Mouse (Mus musculus): ENCODE results near the gene Shld2. TPM values are rescaled to one million over a fixed set of nuclear protein-coding genes. Genes with fewer than 3 reads are reported as not detected.

Gene Shld2
- polyA plus RNA-seq (2016; fragmentation: Nextera tagmentation; extraction: Ambion mirVana): 9.0 TPM in 2 replicates

- H3K27ac ChIP-seq: peak within 1 kb of the TSS; percentile 98
- under 1% methylated on average over 98 of the region's 100 CpGs for WGBS
- H3K4me3 ChIP-seq: peak within 1 kb of the TSS; percentile 95
- peaks cover 3% of the 10 kb centered on the region; the same call in 1 of the 2 replicates for H3K36me3 ChIP-seq
- no peaks in the 10 kb centered on the region for H3K9me3 ChIP-seq
- no peaks in the 10 kb centered on the region for H3K27me3 ChIP-seq (ENCODE audit: insufficient read depth, poor library complexity, severe bottlenecking)
- peaks cover 18% of the 10 kb centered on the region for H3K4me1 ChIP-seq
- peak; percentile 98 for DNase-seq (ENCODE audit: low spot score)
Observed at GRCm38 (mm10) chr14:34310234-34310965, at the start of gene Shld2, which contains the start of gene Glud1. Shld2 (minus strand) TSS chr14:34310493. Glud1 (plus strand) TSS chr14:34310727.

DNA sequence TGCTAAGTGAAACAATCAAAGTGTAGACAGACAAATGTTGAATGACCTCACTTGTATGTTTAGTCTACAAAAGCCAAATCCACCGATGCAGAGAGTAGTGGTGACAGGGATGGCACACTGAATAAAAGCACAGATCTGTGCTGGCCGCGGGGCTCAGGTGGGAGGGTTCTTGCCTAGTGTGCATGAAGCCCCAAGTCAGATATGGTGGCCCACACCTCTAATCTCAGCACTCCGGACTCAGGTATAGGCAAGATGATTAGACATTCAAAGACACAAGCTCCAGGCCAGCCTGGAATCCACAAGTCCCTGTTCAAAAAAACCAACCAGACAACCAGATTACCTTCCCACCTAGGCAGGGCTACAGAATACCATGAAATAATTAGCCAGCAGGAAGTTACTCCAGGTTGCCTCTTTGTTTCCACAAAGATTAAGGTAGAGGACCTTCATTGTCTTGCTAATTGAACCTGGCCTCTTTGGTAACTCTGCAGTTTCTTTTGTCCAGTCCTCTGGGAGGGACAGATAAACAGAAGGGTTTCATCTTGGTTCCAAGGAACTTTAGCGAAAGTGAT lies 49.5 kb upstream of the Shld2 start:
- H3K27me3 ChIP-seq (ENCODE audit: insufficient read depth, poor library complexity, severe bottlenecking): peaks cover 18% of the 10 kb centered on the region; the same call in 1 of the 2 replicates
- H3K4me3 ChIP-seq: no peak overlapping the region
- no peak for DNase-seq (ENCODE audit: low spot score)
- no peak overlapping the region for H3K27ac ChIP-seq
- H3K9me3 ChIP-seq: no peaks in the 10 kb centered on the region
- H3K4me1 ChIP-seq: peaks cover 17% of the 10 kb centered on the region
- WGBS: 45% methylated on average over 5 of the region's 5 CpGs
- no peaks in the 10 kb centered on the region for H3K36me3 ChIP-seq

GRCm38 (mm10) chr14:34357671-34358455 lies 47.6 kb upstream of the Shld2 start:
- H3K4me3 ChIP-seq: no peak overlapping the region
- no peak overlapping the region for H3K27ac ChIP-seq
- 77% methylated on average over 7 of the region's 7 CpGs for WGBS
- H3K4me1 ChIP-seq: peaks cover 9% of the 10 kb centered on the region
- H3K9me3 ChIP-seq: no peaks in the 10 kb centered on the region
- DNase-seq (ENCODE audit: low spot score): no peak
- no peaks in the 10 kb centered on the region for H3K36me3 ChIP-seq
- H3K27me3 ChIP-seq (ENCODE audit: insufficient read depth, poor library complexity, severe bottlenecking): peaks cover 13% of the 10 kb centered on the region; the same call in 1 of the 2 replicates

- 70% methylated on average over 6 of the region's 6 CpGs for WGBS
Observed at GRCm38 (mm10) chr14:34355301-34355700, 45.0 kb upstream of the Shld2 start, which contains the start of gene Fam25c. Fam25c (minus strand) TSS chr14:34355433.

DNA sequence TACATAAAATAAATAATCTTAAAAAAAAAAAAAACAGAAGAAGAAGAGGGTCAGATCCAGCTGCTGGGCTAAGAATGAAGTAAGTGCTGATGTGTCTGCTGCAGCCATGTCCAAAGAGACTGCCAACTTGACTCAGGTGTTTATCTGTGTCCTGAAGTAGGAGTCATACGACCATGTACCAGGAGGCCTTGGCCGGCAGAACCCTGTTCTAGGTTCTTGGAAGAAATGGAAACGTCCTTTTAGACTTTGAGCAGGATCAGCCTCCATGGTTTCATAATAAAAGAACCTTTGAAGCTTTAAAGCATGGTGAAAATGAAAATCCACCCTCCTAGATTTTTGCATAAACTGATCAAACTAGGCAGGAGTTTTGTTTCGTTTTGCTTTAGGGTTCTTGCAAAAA lies 44.2 kb upstream of the Shld2 start:
- H3K9me3 ChIP-seq: no peaks in the 10 kb centered on the region
- H3K36me3 ChIP-seq: no peaks in the 10 kb centered on the region
- peaks cover 9% of the 10 kb centered on the region for H3K4me1 ChIP-seq
- no peak for DNase-seq (ENCODE audit: low spot score)
- 0 out of 2 replicates have a peak, but pooled peaks cover 6% of the 10 kb centered on the region for H3K27me3 ChIP-seq (ENCODE audit: insufficient read depth, poor library complexity, severe bottlenecking)
- H3K27ac ChIP-seq: no peak overlapping the region
- H3K4me3 ChIP-seq: no peak overlapping the region
- 77% methylated on average over 4 of the region's 4 CpGs for WGBS

More at GRCm38 (mm10) chr14:34355301-34355700, 45.0 kb upstream of the Shld2 start, which contains the start of gene Fam25c:
- peaks cover 9% of the 10 kb centered on the region for H3K4me1 ChIP-seq
- H3K4me3 ChIP-seq: no peak within 1 kb of the TSS
- no peak within 1 kb of the TSS for H3K27ac ChIP-seq
- no peaks in the 10 kb centered on the region for H3K36me3 ChIP-seq
- DNase-seq (ENCODE audit: low spot score): no peak
- 0 out of 2 replicates have a peak, but pooled peaks cover 6% of the 10 kb centered on the region for H3K27me3 ChIP-seq (ENCODE audit: insufficient read depth, poor library complexity, severe bottlenecking)
- H3K9me3 ChIP-seq: no peaks in the 10 kb centered on the region

DNA sequence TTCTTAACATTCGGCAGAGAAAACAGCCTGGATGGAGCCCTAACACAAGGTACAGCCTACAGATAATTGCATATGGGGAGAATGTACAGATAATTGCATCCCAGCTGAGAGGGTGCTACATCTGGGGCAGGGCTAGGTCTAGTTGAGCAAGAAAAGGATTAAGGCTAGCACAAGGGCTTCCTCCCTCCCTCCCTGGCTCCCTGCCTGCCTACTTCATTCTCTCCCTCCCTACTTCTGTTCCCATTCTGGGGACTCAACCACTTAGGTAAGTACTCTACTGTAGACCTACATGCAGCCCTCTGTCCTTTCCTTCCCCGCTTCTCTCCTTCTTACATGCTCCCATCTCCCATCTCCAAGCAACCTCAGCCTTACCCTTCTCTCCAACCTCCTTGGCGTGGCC lies 43.0 kb upstream of the Shld2 start:
- Histone ChIP-seq H3K9me3 (no peaks in the 10 kb centered on the region), H3K27ac (no peak overlapping the region), H3K4me3 (no peak overlapping the region), H3K27me3 (ENCODE audit: insufficient read depth, poor library complexity, severe bottlenecking) (0 out of 2 replicates have a peak, but pooled peaks cover 6% of the 10 kb centered on the region), H3K36me3 (no peaks in the 10 kb centered on the region), H3K4me1 (peaks cover 9% of the 10 kb centered on the region)
- WGBS: 84% methylated on average over 3 of the region's 3 CpGs
- no peak for DNase-seq (ENCODE audit: low spot score)

- H3K4me3 ChIP-seq: no peak overlapping the region
- H3K4me1 ChIP-seq: peaks cover 9% of the 10 kb centered on the region
- H3K27ac ChIP-seq: no peak overlapping the region
- WGBS: 68% methylated on average over 6 of the region's 6 CpGs
- no peak for DNase-seq (ENCODE audit: low spot score)
- H3K36me3 ChIP-seq: no peaks in the 10 kb centered on the region
- 0 out of 2 replicates have a peak, but pooled peaks cover 2% of the 10 kb centered on the region for H3K27me3 ChIP-seq (ENCODE audit: insufficient read depth, poor library complexity, severe bottlenecking)
- no peaks in the 10 kb centered on the region for H3K9me3 ChIP-seq
Observed at GRCm38 (mm10) chr14:34352523-34352922, 42.2 kb upstream of the Shld2 start.

DNA sequence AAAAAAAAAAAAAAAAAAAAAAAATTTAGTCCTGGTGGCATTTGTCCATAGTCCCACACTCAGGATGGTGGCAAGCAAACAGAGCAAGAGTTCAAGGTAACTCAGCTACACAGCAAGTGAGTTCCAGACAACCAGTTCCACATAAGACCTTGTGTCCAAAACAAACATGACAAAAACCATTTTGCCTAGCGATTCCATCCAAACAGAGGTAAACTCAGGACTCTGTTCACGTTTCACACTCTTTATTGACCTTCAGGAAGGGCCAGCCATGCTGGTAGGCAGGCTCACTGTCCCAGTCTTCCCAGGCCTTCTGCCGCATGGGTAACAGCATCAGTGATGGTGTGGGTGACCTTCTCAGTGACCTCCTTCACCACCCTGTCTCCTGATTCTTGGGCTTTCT lies 41.4 kb upstream of the Shld2 start:
- Histone ChIP-seq H3K27me3 (ENCODE audit: insufficient read depth, poor library complexity, severe bottlenecking) (no peaks in the 10 kb centered on the region), H3K4me1 (peaks cover 9% of the 10 kb centered on the region), H3K36me3 (no peaks in the 10 kb centered on the region), H3K9me3 (no peaks in the 10 kb centered on the region), H3K27ac (no peak overlapping the region), H3K4me3 (no peak overlapping the region)
- DNase-seq (ENCODE audit: low spot score): no peak
- 68% methylated on average over 3 of the region's 3 CpGs for WGBS

GRCm38 (mm10) chr14:34349007-34349406 lies 38.7 kb upstream of the Shld2 start:
- peaks cover 5% of the 10 kb centered on the region for H3K4me1 ChIP-seq
- DNase-seq (ENCODE audit: low spot score): no peak
- H3K27me3 ChIP-seq (ENCODE audit: insufficient read depth, poor library complexity, severe bottlenecking): no peaks in the 10 kb centered on the region
- WGBS: 85% methylated on average over 8 of the region's 8 CpGs
- H3K27ac ChIP-seq: no peak overlapping the region
- no peaks in the 10 kb centered on the region for H3K9me3 ChIP-seq
- peaks cover 7% of the 10 kb centered on the region for H3K36me3 ChIP-seq
- no peak overlapping the region for H3K4me3 ChIP-seq

GRCm38 (mm10) chr14:34348301-34348700 lies 38.0 kb upstream of the Shld2 start:
- peaks cover 11% of the 10 kb centered on the region for H3K36me3 ChIP-seq
- no peaks in the 10 kb centered on the region for H3K9me3 ChIP-seq
- DNase-seq (ENCODE audit: low spot score): no peak
- peaks cover 5% of the 10 kb centered on the region for H3K4me1 ChIP-seq
- H3K4me3 ChIP-seq: no peak overlapping the region
- WGBS: 78% methylated on average over 7 of the region's 7 CpGs
- no peaks in the 10 kb centered on the region for H3K27me3 ChIP-seq (ENCODE audit: insufficient read depth, poor library complexity, severe bottlenecking)
- H3K27ac ChIP-seq: no peak overlapping the region

GRCm38 (mm10) chr14:34347084-34347483 lies 36.8 kb upstream of the Shld2 start:
- no peaks in the 10 kb centered on the region for H3K27me3 ChIP-seq (ENCODE audit: insufficient read depth, poor library complexity, severe bottlenecking)
- no peaks in the 10 kb centered on the region for H3K9me3 ChIP-seq
- H3K36me3 ChIP-seq: peaks cover 22% of the 10 kb centered on the region
- DNase-seq (ENCODE audit: low spot score): no peak
- peaks cover 5% of the 10 kb centered on the region for H3K4me1 ChIP-seq
- H3K27ac ChIP-seq: no peak overlapping the region
- no peak overlapping the region for H3K4me3 ChIP-seq
- 91% methylated on average over 5 of the region's 5 CpGs for WGBS

DNA sequence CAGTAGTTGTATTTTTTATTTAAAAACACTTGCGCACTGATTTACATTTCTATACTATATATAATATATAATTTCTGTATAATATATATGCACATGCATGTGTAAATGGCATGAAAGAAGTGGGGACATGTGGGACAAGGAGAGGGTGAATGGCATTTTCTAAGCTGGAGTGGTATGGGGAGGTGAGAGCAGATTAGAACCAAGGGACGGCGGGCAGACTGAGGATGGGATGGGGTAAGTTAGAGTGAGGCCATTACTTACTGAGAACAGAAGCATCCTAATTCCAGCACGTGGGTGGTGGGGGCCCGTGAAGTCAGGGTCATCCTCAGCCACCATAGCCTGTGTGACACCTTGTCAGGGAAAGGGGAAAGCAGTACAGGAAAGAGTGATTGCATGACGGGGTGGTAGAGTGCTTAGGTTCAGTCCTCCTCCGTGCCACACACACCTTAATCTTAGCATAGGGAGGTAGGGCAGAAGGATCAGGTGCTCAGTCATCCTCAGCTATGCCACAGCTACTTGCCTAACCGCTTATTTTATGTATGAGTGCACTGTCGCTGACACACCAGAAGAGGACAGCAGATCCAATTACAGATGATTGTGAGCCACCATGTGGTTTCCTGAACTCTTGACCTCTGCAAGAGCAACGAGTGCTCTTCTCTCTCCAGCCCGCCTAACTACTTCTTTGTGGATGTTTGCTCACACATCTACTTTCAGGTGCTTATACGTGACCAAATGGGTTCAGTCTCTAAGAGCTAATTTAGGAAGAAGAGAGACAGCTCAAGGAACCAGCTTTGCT lies 35.7 kb upstream of the Shld2 start:
- Histone ChIP-seq H3K36me3 (peaks cover 32% of the 10 kb centered on the region), H3K4me3 (no peak overlapping the region), H3K27ac (no peak overlapping the region), H3K27me3 (ENCODE audit: insufficient read depth, poor library complexity, severe bottlenecking) (no peaks in the 10 kb centered on the region), H3K4me1 (peaks cover 5% of the 10 kb centered on the region; the same call in 1 of the 2 replicates), H3K9me3 (no peaks in the 10 kb centered on the region)
- DNase-seq (ENCODE audit: low spot score): no peak
- 59% methylated on average over 12 of the region's 12 CpGs for WGBS
